Comparison of ENCODE assay signal across 9 mouse cellular contexts in genomic region chr6:22071323-22071840, GRCm38 (mm10).
DNase-seq lines count a peak whose midpoint lies in the region; ATAC-seq lines count a peak whose summit lies in the region.
"Had no signal": no experiment of that assay in that cellular context is flagged by ENCODE, and none has a peak within 500 bp of the region (broad histone marks: within the 10 kb centered on the region; RNA-seq: fewer than 3 reads in every experiment).

No protein-coding gene starts in this region.

- no peak overlapping the region for H3K9ac ChIP-seq in heart, embryonic 16.5 days (ENCODE audit: low read length)
- H3K9ac ChIP-seq: liver, embryonic 15.5 days had no signal

- 30% methylated on average over 4 of the region's 4 CpGs for WGBS in heart, embryonic 16.5 days

- DNase-seq in heart, postnatal 14 days: no peak
- DNase-seq in CD4-positive, CD25-positive, alpha-beta regulatory T cell, adult 2 months (ENCODE audit: low read depth, low spot score): peak; percentile 6
- DNase-seq in brain, embryonic 18.5 days (ENCODE audit: low read depth, low spot score): peak; percentile 10
- DNase-seq in testis, postnatal 14 days (ENCODE audit: low spot score): no peak
- no peak for DNase-seq in urinary bladder, adult 2 months (ENCODE audit: low spot score)

- no peak for ATAC-seq in heart, embryonic 16.5 days (replicated peaks; ENCODE audit: extremely low read depth, insufficient read depth, low FRiP score)
- ATAC-seq in megakaryocyte, adult 5-6 weeks (ENCODE audit: poor library complexity, severe bottlenecking): peak; percentile 70
- ATAC-seq in monocyte, adult 5-6 weeks (replicated peaks; ENCODE audit: insufficient number of reproducible peaks, low FRiP score, low TSS enrichment, poor library complexity, severe bottlenecking): no peak

- peak overlapping the region; percentile 24 for H3K4me3 ChIP-seq in heart, embryonic 16.5 days (ENCODE audit: low read length)
- H3K4me3 ChIP-seq: liver, embryonic 15.5 days had no signal

- peak overlapping the region; percentile 44; the same call in 1 of the 2 replicates for H3K4me2 ChIP-seq in heart, embryonic 16.5 days (ENCODE audit: low read depth, low read length)
- H3K4me2 ChIP-seq: liver, embryonic 15.5 days had no signal

- H3K4me1 ChIP-seq in heart, embryonic 16.5 days (ENCODE audit: control insufficient read depth, insufficient read depth, low read length): no peaks in the 10 kb centered on the region
- H3K4me1 ChIP-seq: liver, embryonic 15.5 days had no signal

- no peak overlapping the region for H3K27ac ChIP-seq in heart, embryonic 16.5 days (ENCODE audit: low read length)
- H3K27ac ChIP-seq: liver, embryonic 15.5 days had no signal

- no peaks in the 10 kb centered on the region; the same call in 1 of the 2 replicates for H3K27me3 ChIP-seq in heart, embryonic 16.5 days (ENCODE audit: control insufficient read depth, insufficient read depth, low read length)
- H3K27me3 ChIP-seq: liver, embryonic 15.5 days had no signal

- H3K9me3 ChIP-seq in heart, embryonic 16.5 days (replicated peaks; ENCODE audit: control insufficient read depth, low read length): no peaks in the 10 kb centered on the region
- H3K9me3 ChIP-seq: liver, embryonic 15.5 days had no signal

- H3K36me3 ChIP-seq in heart, embryonic 16.5 days (ENCODE audit: control insufficient read depth, insufficient read depth): no peaks in the 10 kb centered on the region
- H3K36me3 ChIP-seq: liver, embryonic 15.5 days had no signal

- intact Hi-C loops in heart, postnatal 14 days (cut with DNase I): loop anchor here (1.0 to 5.0 kb wide), 2 partner anchors 86 to 274 kb away; partner anchors contain the start of gene Cped1

Comparison
In these comparisons a context has a peak if more than half of its experiments do, and no peak if none do; other contexts are left out.
1. DNase-seq: peak in CD4-positive, CD25-positive, alpha-beta regulatory T cell, adult 2 months (single experiment) and brain, embryonic 18.5 days (single experiment); none in heart, postnatal 14 days (0 of 2), testis, postnatal 14 days (single experiment) and urinary bladder, adult 2 months (single experiment).